Mouse (Mus musculus) megakaryocyte, embryonic 14.5 days (primary cell): Measurements from ENCODE around the gene Limk2. TPM values are rescaled to one million over a fixed set of nuclear protein-coding genes. Genes with fewer than 3 reads are reported as not detected.

Experiments used
- H3K27me3 ChIP-seq: replicated peaks from 2 replicates; pipeline ENCODE3; 2012; ENCODE audit warnings: inconsistent platforms
- H3K36me3 ChIP-seq: replicated peaks from 2 replicates; pipeline ENCODE3; 2012; ENCODE audit warnings: low read length, inconsistent platforms, mixed read lengths
- H3K4me1 ChIP-seq: 2 replicates; pipeline ENCODE4 v1.6.1; 2012; ENCODE audit warnings: inconsistent platforms
- H3K4me3 ChIP-seq: replicated peaks from 2 replicates; pipeline ENCODE3; 2012; ENCODE audit warnings: moderate library complexity, mild to moderate bottlenecking, inconsistent platforms
- H3K9me3 ChIP-seq: 2 replicates; pipeline ENCODE4 v1.6.1; 2012; ENCODE audit warnings: inconsistent platforms
- FLI1 ChIP-seq: IDR thresholded peaks from 2 replicates; pipeline ENCODE4 v1.6.1; 2012; ENCODE audit warnings: low read length, inconsistent platforms, mixed read lengths
- GATA1 ChIP-seq: IDR thresholded peaks from 3 replicates; pipeline ENCODE4 v1.6.1; 2012; ENCODE audit warnings: mixed read lengths, low read length, inconsistent platforms, borderline replicate concordance
- polyA plus RNA-seq: library from polyadenylated mRNA; stranded (reverse); fragments of >175 nt; gene quantifications from 2 replicates; pipeline ENCODE4 v1.2.3, GENCODE M21; 2012; ENCODE audit warnings: low replicate concordance; ENCODE audit not compliant: insufficient read depth

The Limk2 gene
- polyA plus RNA-seq, 1 experiment, result 16.4 TPM

GRCm38 (mm10) chr11:3442677-3443076 is 33.7 kb upstream of the Limk2 start:
- peaks cover 3% of the 10 kb centered on the region for H3K36me3 ChIP-seq
- no peaks in the 10 kb centered on the region for H3K9me3 ChIP-seq
- H3K4me3 ChIP-seq, result no peak overlapping the region
- H3K27me3 ChIP-seq, result no peaks in the 10 kb centered on the region
- TF ChIP-seq GATA1, result no peak
- TF ChIP-seq FLI1, result no peak
- peaks cover 39% of the 10 kb centered on the region for H3K4me1 ChIP-seq

- peaks cover 3% of the 10 kb centered on the region for H3K36me3 ChIP-seq
- H3K9me3 ChIP-seq, result no peaks in the 10 kb centered on the region
- H3K4me1 ChIP-seq, result peaks cover 31% of the 10 kb centered on the region
- H3K27me3 ChIP-seq, result no peaks in the 10 kb centered on the region
- H3K4me3 ChIP-seq, result no peak overlapping the region
- TF ChIP-seq GATA1, result no peak
- no peak for TF ChIP-seq FLI1
Measured at GRCm38 (mm10) chr11:3441696-3442443, 32.9 kb upstream of the Limk2 start.

- no peaks in the 10 kb centered on the region for H3K9me3 ChIP-seq
- H3K27me3 ChIP-seq, result no peaks in the 10 kb centered on the region
- peaks cover 6% of the 10 kb centered on the region for H3K4me1 ChIP-seq
- no peak overlapping the region for H3K4me3 ChIP-seq
- H3K36me3 ChIP-seq, result no peaks in the 10 kb centered on the region
- TF ChIP-seq FLI1, result no peak
- no peak for TF ChIP-seq GATA1
Measured at GRCm38 (mm10) chr11:3437621-3438020, 28.6 kb upstream of the Limk2 start.

GRCm38 (mm10) chr11:3433809-3434208 is 24.8 kb upstream of the Limk2 start:
- H3K27me3 ChIP-seq, result no peaks in the 10 kb centered on the region

GRCm38 (mm10) chr11:3431976-3432603 is 23.1 kb upstream of the Limk2 start:
- Histone ChIP-seq H3K4me1 (peaks cover 5% of the 10 kb centered on the region), H3K4me3 (no peak overlapping the region), H3K36me3 (peaks cover 7% of the 10 kb centered on the region), H3K9me3 (no peaks in the 10 kb centered on the region), H3K27me3 (no peaks in the 10 kb centered on the region)
- TF ChIP-seq FLI1 (no peak), GATA1 (no peak)

More at GRCm38 (mm10) chr11:3433809-3434208, 24.8 kb upstream of the Limk2 start:
- H3K4me1 ChIP-seq, result peaks cover 5% of the 10 kb centered on the region
- no peak overlapping the region for H3K4me3 ChIP-seq
- TF ChIP-seq FLI1 (no peak), GATA1 (no peak)
- no peaks in the 10 kb centered on the region for H3K9me3 ChIP-seq
- peaks cover 7% of the 10 kb centered on the region for H3K36me3 ChIP-seq

GRCm38 (mm10) chr11:3431515-3431914 is 22.5 kb upstream of the Limk2 start:
- Histone ChIP-seq H3K36me3 (peaks cover 8% of the 10 kb centered on the region), H3K4me1 (peaks cover 5% of the 10 kb centered on the region), H3K27me3 (no peaks in the 10 kb centered on the region), H3K4me3 (no peak overlapping the region), H3K9me3 (no peaks in the 10 kb centered on the region)
- no peak for TF ChIP-seq FLI1
- no peak for TF ChIP-seq GATA1

- Histone ChIP-seq H3K9me3 (no peaks in the 10 kb centered on the region), H3K27me3 (no peaks in the 10 kb centered on the region), H3K36me3 (peaks cover 35% of the 10 kb centered on the region), H3K4me1 (peaks cover 5% of the 10 kb centered on the region; the same call in 1 of the 2 replicates), H3K4me3 (no peak overlapping the region)
- TF ChIP-seq FLI1 (no peak), GATA1 (no peak)
Measured at GRCm38 (mm10) chr11:3428632-3429031, 19.6 kb upstream of the Limk2 start.

GRCm38 (mm10) chr11:3427697-3428230 is 18.8 kb upstream of the Limk2 start:
- TF ChIP-seq FLI1 (no peak), GATA1 (no peak)
- Histone ChIP-seq H3K27me3 (no peaks in the 10 kb centered on the region), H3K9me3 (no peaks in the 10 kb centered on the region), H3K36me3 (peaks cover 43% of the 10 kb centered on the region), H3K4me1 (peaks cover 5% of the 10 kb centered on the region; the same call in 1 of the 2 replicates), H3K4me3 (no peak overlapping the region)

- TF ChIP-seq FLI1, result no peak
- TF ChIP-seq GATA1, result no peak
- no peaks in the 10 kb centered on the region for H3K27me3 ChIP-seq
- peaks cover 69% of the 10 kb centered on the region for H3K36me3 ChIP-seq
- peaks cover 21% of the 10 kb centered on the region for H3K4me1 ChIP-seq
- H3K4me3 ChIP-seq, result no peak overlapping the region
- H3K9me3 ChIP-seq, result no peaks in the 10 kb centered on the region
Measured at GRCm38 (mm10) chr11:3422242-3422641, 13.3 kb upstream of the Limk2 start.

GRCm38 (mm10) chr11:3418741-3419140 is 9.8 kb upstream of the Limk2 start:
- peaks cover 26% of the 10 kb centered on the region for H3K4me1 ChIP-seq
- H3K36me3 ChIP-seq, result peaks cover 73% of the 10 kb centered on the region
- TF ChIP-seq FLI1 (no peak), GATA1 (no peak)
- H3K9me3 ChIP-seq, result peaks cover 5% of the 10 kb centered on the region; the same call in 1 of the 2 replicates
- no peaks in the 10 kb centered on the region for H3K27me3 ChIP-seq
- no peak overlapping the region for H3K4me3 ChIP-seq
